Mouse (Mus musculus): Measurements from ENCODE around the gene Psmb6. TPM values are rescaled to one million over a fixed set of nuclear protein-coding genes. Genes with fewer than 3 reads are reported as not detected.
A peak's percentile ranks its signal among the peaks of the same experiment; 100 is the strongest.
"Not testable (repeated sequence)": the region's sequence is repeated elsewhere in the genome, so short reads cannot be mapped to it uniquely, and the experiment has no call there.

Gene Psmb6
- polyA plus RNA-seq, 1 experiment: 397 TPM

GRCm38 (mm10) chr11:70520178-70520769 lies 4.9 kb upstream of the Psmb6 start:
- DNase-seq (ENCODE audit: low read depth, low spot score): no peak
- WGBS: 25% methylated on average over 41 of the region's 41 CpGs

GRCm38 (mm10) chr11:70523306-70523989 lies 1.7 kb upstream of the Psmb6 start:
- DNase-seq (ENCODE audit: low read depth, low spot score): not testable (repeated sequence)
- WGBS: 86% methylated on average over 8 of the region's 8 CpGs

- DNase-seq (ENCODE audit: low read depth, low spot score): no peak
- WGBS: under 1% methylated on average over 8 of the region's 8 CpGs
Observed at GRCm38 (mm10) chr11:70524782-70525181, 385 bp upstream of the Psmb6 start.

- no peak for DNase-seq (ENCODE audit: low read depth, low spot score)
- 2% methylated on average over 12 of the region's 12 CpGs for WGBS
Observed at GRCm38 (mm10) chr11:70525726-70526125, 559 bp downstream of the Psmb6 start.

GRCm38 (mm10) chr11:70526211-70526610 lies 1.0 kb downstream of the Psmb6 start:
- 87% methylated on average over 12 of the region's 12 CpGs for WGBS
- DNase-seq (ENCODE audit: low read depth, low spot score): no peak

- WGBS: 83% methylated on average over 7 of the region's 7 CpGs
- no peak for DNase-seq (ENCODE audit: low read depth, low spot score)
Observed at GRCm38 (mm10) chr11:70528610-70529009, 3.4 kb downstream of the Psmb6 start.

- WGBS: 72% methylated on average over 2 of the region's 2 CpGs
- DNase-seq (ENCODE audit: low read depth, low spot score): not testable (repeated sequence)
Observed at GRCm38 (mm10) chr11:70531065-70531464, 5.9 kb downstream of the Psmb6 start.

- DNase-seq (ENCODE audit: low read depth, low spot score): no peak
- WGBS: 76% methylated on average over 6 of the region's 6 CpGs
Observed at GRCm38 (mm10) chr11:70532839-70533238, 7.7 kb downstream of the Psmb6 start, which contains the start of gene Gm40193. Gene Gm40193, minus strand, starts transcription at chr11:70532939.

GRCm38 (mm10) chr11:70539423-70539822 lies 14.3 kb downstream of the Psmb6 start:
- peak; percentile 65 for DNase-seq (ENCODE audit: low read depth, low spot score)
- 2% methylated on average over 9 of the region's 9 CpGs for WGBS

- WGBS: under 1% methylated on average over 65 of the region's 65 CpGs
- DNase-seq (ENCODE audit: low read depth, low spot score): peak; percentile 25
Observed at GRCm38 (mm10) chr11:70539877-70540587, 14.9 kb downstream of the Psmb6 start, which contains the start of gene Pld2. Gene Pld2, plus strand, starts transcription at chr11:70540064.

- no peak for DNase-seq (ENCODE audit: low read depth, low spot score)
- 82% methylated on average over 7 of the region's 7 CpGs for WGBS
Observed at GRCm38 (mm10) chr11:70540928-70541327, 15.8 kb downstream of the Psmb6 start.

- no peak for DNase-seq (ENCODE audit: low read depth, low spot score)
- 75% methylated on average over 5 of the region's 5 CpGs for WGBS
Observed at GRCm38 (mm10) chr11:70541415-70541814, 16.2 kb downstream of the Psmb6 start.

- WGBS: 74% methylated on average over 7 of the region's 7 CpGs
- DNase-seq (ENCODE audit: low read depth, low spot score): no peak
Observed at GRCm38 (mm10) chr11:70544496-70544895, 19.3 kb downstream of the Psmb6 start.

GRCm38 (mm10) chr11:70551526-70551925 lies 26.4 kb downstream of the Psmb6 start:
- WGBS: 84% methylated on average over 8 of the region's 8 CpGs
- no peak for DNase-seq (ENCODE audit: low read depth, low spot score)

GRCm38 (mm10) chr11:70553940-70554339 lies 28.8 kb downstream of the Psmb6 start:
- WGBS: 38% methylated on average over 7 of the region's 7 CpGs
- no peak for DNase-seq (ENCODE audit: low read depth, low spot score)

- 92% methylated on average over 9 of the region's 9 CpGs for WGBS
- DNase-seq (ENCODE audit: low read depth, low spot score): no peak
Observed at GRCm38 (mm10) chr11:70557545-70557944, 32.4 kb downstream of the Psmb6 start.

GRCm38 (mm10) chr11:70561937-70562286 lies 36.7 kb downstream of the Psmb6 start:
- WGBS: 0% methylated on average over 2 of the region's 2 CpGs

GRCm38 (mm10) chr11:70562287-70562994 lies 37.3 kb downstream of the Psmb6 start, which contains the start of gene Mink1:
Gene Mink1, plus strand, starts transcription at chr11:70562881.
- DNase-seq (ENCODE audit: low read depth, low spot score): no peak
- under 1% methylated on average over 57 of the region's 57 CpGs for WGBS

More at GRCm38 (mm10) chr11:70561937-70562286, 36.7 kb downstream of the Psmb6 start:
- DNase-seq (ENCODE audit: low read depth, low spot score): no peak

GRCm38 (mm10) chr11:70562995-70563469 lies 37.9 kb downstream of the Psmb6 start:
- no peak for DNase-seq (ENCODE audit: low read depth, low spot score)
- WGBS: 2% methylated on average over 21 of the region's 31 CpGs

All from large intestine, adult 2 months (tissue).